Mouse (Mus musculus) R1 (cell line): ENCODE data around the gene Sgtb.

ENCODE experiments used
- DNase-seq: peaks from one replicate; pipeline ENCODE4 v3.0.0-alpha.2; 2018; ENCODE audit warnings: low read depth, low spot score

The Sgtb gene

GRCm38 (mm10) chr13:104109288-104109815 is at the start of gene Sgtb, which contains the start of gene Nln:
Sgtb (plus strand) TSS chr13:104109741.
Nln (minus strand) TSS chr13:104109614.
- peak; percentile 84 for DNase-seq

GRCm38 (mm10) chr13:104060231-104060630 is 49.3 kb upstream of the Sgtb start:
- DNase-seq, result no peak

GRCm38 (mm10) chr13:104061975-104062750 is 47.4 kb upstream of the Sgtb start:
- no peak for DNase-seq

GRCm38 (mm10) chr13:104063061-104063460 is 46.5 kb upstream of the Sgtb start:
- DNase-seq, result no peak

- no peak for DNase-seq
These were observed 43.7 kb upstream of the Sgtb start for GRCm38 (mm10) chr13:104065649-104066347.

GRCm38 (mm10) chr13:104069216-104069615 is 40.3 kb upstream of the Sgtb start:
- no peak for DNase-seq

GRCm38 (mm10) chr13:104070703-104071102 is 38.8 kb upstream of the Sgtb start:
- DNase-seq, result no peak

GRCm38 (mm10) chr13:104072351-104072750 is 37.2 kb upstream of the Sgtb start:
- no peak for DNase-seq

GRCm38 (mm10) chr13:104074230-104074629 is 35.3 kb upstream of the Sgtb start:
- DNase-seq, result no peak

- DNase-seq, result no peak
These were observed 34.8 kb upstream of the Sgtb start for GRCm38 (mm10) chr13:104074731-104075130.

- DNase-seq, result no peak
These were observed 32.5 kb upstream of the Sgtb start for GRCm38 (mm10) chr13:104076993-104077392.

GRCm38 (mm10) chr13:104082504-104082903 is 27.0 kb upstream of the Sgtb start:
- no peak for DNase-seq

- DNase-seq, result no peak
These were observed 24.9 kb upstream of the Sgtb start for GRCm38 (mm10) chr13:104084600-104084999.

- peak; percentile 45 for DNase-seq
These were observed 20.2 kb upstream of the Sgtb start for GRCm38 (mm10) chr13:104089387-104089786.

GRCm38 (mm10) chr13:104091734-104092133 is 17.8 kb upstream of the Sgtb start:
- no peak for DNase-seq

GRCm38 (mm10) chr13:104094531-104095385 is 14.8 kb upstream of the Sgtb start:
- peak; percentile 70 for DNase-seq

GRCm38 (mm10) chr13:104095955-104096354 is 13.6 kb upstream of the Sgtb start:
- no peak for DNase-seq

GRCm38 (mm10) chr13:104097190-104097589 is 12.4 kb upstream of the Sgtb start:
- no peak for DNase-seq

- DNase-seq, result peak; percentile 65
These were observed 9.1 kb upstream of the Sgtb start for GRCm38 (mm10) chr13:104100416-104100815.

- DNase-seq, result peak; percentile 30
These were observed 7.8 kb upstream of the Sgtb start for GRCm38 (mm10) chr13:104101606-104102235.

GRCm38 (mm10) chr13:104108651-104109287 is 772 bp upstream of the Sgtb start:
- peak; percentile 50 for DNase-seq
